ENCODE assay signal across 9 mouse cellular contexts in genomic region chr11:51418807-51419206, GRCm38 (mm10).
A peak's percentile ranks its signal among the peaks of the same experiment; 100 is the strongest.
DNase-seq lines count a peak whose midpoint lies in the region; ATAC-seq and TF ChIP-seq lines count a peak whose summit lies in the region.
"Had no signal": no experiment of that assay in that cellular context is flagged by ENCODE, and none has a peak within 500 bp of the region (broad histone marks: within the 10 kb centered on the region; RNA-seq: fewer than 3 reads in every experiment).

No protein-coding gene starts in this region.

- 19% methylated on average over 3 of the region's 3 CpGs for WGBS in lung, embryonic 14.5 days
- 13% methylated on average over 3 of the region's 3 CpGs for WGBS in heart, embryonic 16.5 days
- WGBS in stomach, embryonic 15.5 days: 17% methylated on average over 3 of the region's 3 CpGs

- no peaks in the 10 kb centered on the region for H3K36me3 ChIP-seq in lung, embryonic 14.5 days (ENCODE audit: insufficient read depth)
- H3K36me3 ChIP-seq in heart, embryonic 16.5 days (ENCODE audit: control insufficient read depth, insufficient read depth): no peaks in the 10 kb centered on the region
- no peaks in the 10 kb centered on the region for H3K36me3 ChIP-seq in stomach, embryonic 15.5 days

- ATAC-seq in lung, embryonic 14.5 days (ENCODE audit: insufficient read depth): peak; percentile 9; the same call in 1 of the 2 replicates
- peak; percentile 55; the same call in 1 of the 2 replicates for ATAC-seq in heart, embryonic 16.5 days (replicated peaks; ENCODE audit: extremely low read depth, insufficient read depth, low FRiP score)
- ATAC-seq in stomach, embryonic 15.5 days (ENCODE audit: insufficient read depth, low FRiP score, low read depth): no peak

- H3K27ac ChIP-seq in lung, embryonic 14.5 days (ENCODE audit: low read depth): peak overlapping the region; percentile 36; the same call in 1 of the 2 replicates
- peak overlapping the region; percentile 52 for H3K27ac ChIP-seq in heart, embryonic 16.5 days (ENCODE audit: low read length)
- peak overlapping the region; percentile 21; the same call in 1 of the 2 replicates for H3K27ac ChIP-seq in stomach, embryonic 15.5 days

- DNase-seq in embryo, embryonic 10.5 days (ENCODE audit: low spot score): peak; percentile 24
- no peak for DNase-seq in embryo, embryonic 10 days (ENCODE audit: low spot score)
- DNase-seq in lung, embryonic 14.5 days: peak; percentile 28
- no peak for DNase-seq in lung, postnatal 36 days
- no peak for DNase-seq in thymus, postnatal 14 days
- no peak for DNase-seq in layer of hippocampus, adult 9-10 months (ENCODE audit: low spot score)
- DNase-seq: lung, adult 18-20 months had no signal

- no peak for TF ChIP-seq CTCF in lung, embryonic 14.5 days (IDR thresholded peaks at IDR 0.05; ENCODE audit: low read depth)

- H3K9me3 ChIP-seq in lung, embryonic 14.5 days (ENCODE audit: low read depth, low read length): no peaks in the 10 kb centered on the region
- H3K9me3 ChIP-seq in heart, embryonic 16.5 days (replicated peaks; ENCODE audit: control insufficient read depth, low read length): no peaks in the 10 kb centered on the region
- H3K9me3 ChIP-seq in stomach, embryonic 15.5 days: no peaks in the 10 kb centered on the region

- H3K27me3 ChIP-seq in lung, embryonic 14.5 days (ENCODE audit: insufficient read depth, low read length): no peaks in the 10 kb centered on the region
- H3K27me3 ChIP-seq in heart, embryonic 16.5 days (ENCODE audit: control insufficient read depth, insufficient read depth, low read length): no peaks in the 10 kb centered on the region; the same call in 1 of the 2 replicates
- no peaks in the 10 kb centered on the region for H3K27me3 ChIP-seq in stomach, embryonic 15.5 days (replicated peaks)

- no peak overlapping the region for H3K4me2 ChIP-seq in lung, embryonic 14.5 days
- H3K4me2 ChIP-seq in heart, embryonic 16.5 days (ENCODE audit: low read depth, low read length): no peak overlapping the region
- no peak overlapping the region for H3K4me2 ChIP-seq in stomach, embryonic 15.5 days

- H3K4me3 ChIP-seq in lung, embryonic 14.5 days (ENCODE audit: low read depth, low read length): no peak overlapping the region
- no peak overlapping the region for H3K4me3 ChIP-seq in heart, embryonic 16.5 days (ENCODE audit: low read length)
- H3K4me3 ChIP-seq in stomach, embryonic 15.5 days (replicated peaks): no peak overlapping the region

- H3K4me1 ChIP-seq in lung, embryonic 14.5 days (ENCODE audit: insufficient read depth): peaks cover 9% of the 10 kb centered on the region; the same call in 1 of the 2 replicates
- H3K4me1 ChIP-seq in heart, embryonic 16.5 days (ENCODE audit: control insufficient read depth, insufficient read depth, low read length): no peaks in the 10 kb centered on the region
- H3K4me1 ChIP-seq in stomach, embryonic 15.5 days: peaks cover 11% of the 10 kb centered on the region; the same call in 1 of the 2 replicates

- no peak overlapping the region for H3K9ac ChIP-seq in lung, embryonic 14.5 days
- no peak overlapping the region for H3K9ac ChIP-seq in heart, embryonic 16.5 days (ENCODE audit: low read length)
- no peak overlapping the region for H3K9ac ChIP-seq in stomach, embryonic 15.5 days

Comparison
In these comparisons a context has a peak if more than half of its experiments do, and no peak if none do; other contexts are left out.
1. DNase-seq: peak in embryo, embryonic 10.5 days (single experiment) and lung, embryonic 14.5 days (single experiment); none in embryo, embryonic 10 days (single experiment), lung, postnatal 36 days (single experiment), thymus, postnatal 14 days (single experiment) and layer of hippocampus, adult 9-10 months (single experiment).
2. Peak in every context shown above with its lines, with median percentiles within 50 percentile points of each other: H3K27ac ChIP-seq.